Mouse (Mus musculus): Measurements from ENCODE around the gene Cd248. TPM values are rescaled to one million over a fixed set of nuclear protein-coding genes. Genes with fewer than 3 reads are reported as not detected.
A peak's percentile ranks its signal among the peaks of the same experiment; 100 is the strongest.
"Not testable (repeated sequence)": the region's sequence is repeated elsewhere in the genome, so short reads cannot be mapped to it uniquely, and the experiment has no call there.

Cd248 gene
- total RNA-seq, 2 experiments from 2014 or later: 13.8 to 15.1 TPM

DNA sequence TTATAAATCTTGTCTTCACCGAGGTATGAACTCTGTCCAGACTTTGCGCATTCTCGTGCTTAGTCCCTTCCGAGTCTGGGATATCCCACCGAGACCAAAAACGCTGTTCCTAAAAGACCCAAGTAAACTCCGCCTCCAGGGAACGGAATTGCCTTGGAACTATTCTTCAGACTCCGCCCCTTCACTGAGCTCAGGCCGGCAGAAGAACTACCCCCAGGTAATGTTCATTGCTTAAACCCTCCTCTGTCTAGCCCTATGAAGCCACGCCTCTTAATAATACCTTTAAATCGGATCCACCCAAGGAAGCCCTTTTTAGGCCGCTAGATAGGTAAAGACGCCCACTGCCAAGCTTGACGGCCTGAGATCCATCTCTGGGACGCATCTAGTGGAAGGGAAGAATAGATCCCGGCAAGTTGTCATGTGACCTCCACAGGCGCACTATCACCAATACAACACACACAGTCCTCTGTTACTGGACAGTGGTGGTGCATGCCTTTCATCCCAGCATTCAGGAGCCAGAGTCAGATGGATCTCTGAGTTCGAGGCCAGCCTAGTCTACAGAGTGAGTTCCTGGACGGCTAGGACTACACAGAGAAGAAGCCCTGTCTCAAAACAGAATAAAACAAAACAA, 4.6 kb downstream of the Cd248 start:
- DNase-seq: no peak
- intact Hi-C loops (cut with DNase I): loop anchor here (1.0 kb wide), 2 partner anchors 16 to 57 kb away; no protein-coding TSS in a partner anchor

DNA sequence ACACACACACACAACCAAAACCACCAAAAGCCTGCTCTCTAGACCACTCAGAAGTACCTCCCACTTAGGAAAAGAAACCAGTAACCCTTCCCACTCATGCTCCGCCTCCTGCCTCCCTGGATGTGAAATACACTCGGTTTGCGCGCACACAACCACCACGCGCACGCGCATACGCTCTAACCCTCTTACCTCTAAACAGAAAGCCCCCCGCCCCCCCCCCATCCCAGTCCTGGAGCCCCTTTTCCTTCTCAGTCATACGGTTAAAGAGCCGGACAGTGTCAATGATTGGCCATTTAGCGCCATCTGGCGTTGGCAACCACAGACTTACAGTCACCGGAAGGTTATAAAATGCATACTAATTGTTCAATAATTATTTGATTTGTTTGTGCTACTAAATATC, 5.2 kb downstream of the Cd248 start:
- peak; percentile 66 to 81 for DNase-seq
- intact Hi-C loops (cut with DNase I): loop anchor here (1.0 kb wide), 2 partner anchors 17 to 58 kb away; no protein-coding TSS in a partner anchor

DNA sequence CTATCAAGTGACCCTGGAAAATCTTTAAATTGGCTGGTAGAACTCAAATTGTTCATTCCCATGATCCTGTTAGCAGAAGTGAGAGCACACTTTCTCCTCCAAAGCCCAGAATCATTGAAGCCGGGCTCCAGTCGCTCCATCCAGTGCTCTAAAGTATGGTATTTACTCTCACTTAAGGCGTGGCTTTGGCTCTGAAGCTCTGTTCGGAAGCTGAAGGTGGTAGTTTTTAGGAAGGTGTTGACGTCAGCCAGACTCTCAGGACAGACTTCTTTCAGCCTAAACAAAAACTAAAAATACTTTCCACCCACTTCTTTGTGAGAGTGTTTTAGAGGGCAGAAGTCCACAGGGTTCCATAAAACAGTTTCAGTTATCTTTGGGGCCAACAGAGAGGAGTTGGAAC, 5.6 kb downstream of the Cd248 start:
- DNase-seq: no peak
- intact Hi-C loops (cut with DNase I): loop anchor here (1.0 kb wide), 2 partner anchors 17 to 58 kb away; no protein-coding TSS in a partner anchor

DNA sequence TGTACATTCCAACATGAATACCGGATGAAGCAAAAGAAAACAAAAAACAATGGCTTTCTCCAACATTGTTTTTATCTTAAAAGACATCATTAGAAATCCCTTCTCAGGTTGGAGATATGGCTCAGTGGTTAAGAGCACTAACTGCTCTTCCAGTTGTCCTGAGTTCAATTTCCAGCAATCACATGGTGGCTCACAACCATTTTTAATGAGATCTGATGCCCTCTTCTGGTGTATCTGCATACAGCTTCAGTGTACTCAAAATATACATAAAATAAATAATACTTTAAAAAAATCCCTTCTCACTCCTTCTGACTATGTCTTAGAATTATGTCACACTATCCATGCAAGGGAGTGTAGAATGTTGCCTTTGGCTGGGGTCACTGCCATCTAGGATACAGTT, 11.4 kb downstream of the Cd248 start:
- intact Hi-C loops (cut with DNase I): no loop called here
- no peak for DNase-seq

DNA sequence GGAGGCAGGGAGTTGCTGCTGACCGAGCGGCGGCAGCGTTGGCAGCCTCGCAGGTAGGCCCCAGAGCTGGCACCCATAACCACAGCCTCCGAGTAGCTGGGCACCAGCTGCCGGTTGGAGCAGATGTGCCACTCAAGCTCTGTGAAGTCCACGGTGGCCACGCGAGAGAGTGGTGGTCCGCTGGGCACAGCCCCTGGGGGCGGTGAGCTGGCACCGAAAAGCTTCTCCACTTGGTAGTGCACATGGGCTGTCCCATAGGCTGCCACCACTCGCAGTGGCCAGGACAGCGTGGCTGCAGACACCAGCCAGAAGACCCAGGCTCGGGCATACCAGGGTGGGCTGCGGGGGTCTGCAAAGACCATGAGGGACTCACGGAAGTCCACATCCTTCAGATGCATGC, 14.1 kb downstream of the Cd248 start:
- intact Hi-C loops (cut with DNase I): no loop called here
- no peak for DNase-seq

DNA sequence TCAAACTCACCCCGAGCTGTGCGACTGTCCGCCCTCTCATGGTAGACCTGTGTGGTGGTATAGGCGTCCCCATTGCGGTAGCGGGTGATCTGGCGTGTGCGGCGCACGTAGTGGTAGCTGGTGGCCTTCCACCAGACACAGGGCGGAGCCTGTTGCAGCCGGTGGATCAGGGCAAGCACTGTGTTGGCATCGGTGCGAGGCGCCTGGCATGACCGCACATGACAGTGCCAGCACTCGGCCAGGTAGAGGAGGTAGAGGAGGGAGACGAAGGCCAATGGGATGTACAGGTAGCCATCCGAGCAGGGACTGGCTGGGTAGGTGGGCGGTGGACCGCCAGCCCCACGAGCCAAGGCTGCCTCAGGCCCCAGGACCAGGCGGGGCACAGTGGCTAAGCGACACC, 14.7 kb downstream of the Cd248 start:
- no peak for DNase-seq
- intact Hi-C loops (cut with DNase I): no loop called here

DNA sequence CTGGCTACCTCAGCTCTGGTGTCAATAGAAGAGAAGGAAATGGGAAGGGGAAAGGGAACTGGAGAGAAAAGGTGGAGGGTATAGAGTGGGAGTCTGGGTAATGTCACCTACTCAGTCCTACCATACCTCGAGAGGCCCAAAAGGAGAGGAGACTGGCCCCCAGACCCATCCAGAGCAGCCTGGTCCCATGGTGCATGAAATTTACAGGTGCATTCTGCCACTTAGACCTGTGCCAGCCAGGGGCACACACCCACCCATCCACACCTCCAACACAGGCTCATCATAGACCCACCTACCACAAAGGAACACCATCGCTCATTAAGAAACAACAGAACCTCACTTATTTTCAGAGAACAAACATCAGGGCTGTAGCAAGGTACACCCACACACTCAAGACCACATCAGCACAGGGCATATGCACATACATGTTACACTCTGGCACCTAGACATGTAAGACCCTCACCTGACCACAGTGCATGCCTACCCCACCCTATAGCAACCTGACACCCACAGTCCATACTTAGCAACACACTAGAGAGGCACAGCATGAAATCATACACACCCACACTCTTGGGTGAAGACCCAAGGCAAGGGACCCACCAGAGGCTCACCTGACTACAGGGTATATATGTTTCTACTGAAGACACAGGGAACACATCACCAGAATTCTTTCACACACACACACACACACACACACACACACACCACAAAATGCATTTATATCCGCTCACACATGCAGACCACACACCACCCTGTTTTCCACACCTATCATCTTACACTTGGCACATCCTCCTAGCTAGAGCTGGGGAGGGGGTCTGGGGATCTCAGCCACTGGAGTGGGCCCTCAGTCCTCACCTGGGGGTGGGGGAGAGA, 16.3 kb downstream of the Cd248 start:
- intact Hi-C loops (cut with DNase I): no loop called here
- no peak for DNase-seq

DNA sequence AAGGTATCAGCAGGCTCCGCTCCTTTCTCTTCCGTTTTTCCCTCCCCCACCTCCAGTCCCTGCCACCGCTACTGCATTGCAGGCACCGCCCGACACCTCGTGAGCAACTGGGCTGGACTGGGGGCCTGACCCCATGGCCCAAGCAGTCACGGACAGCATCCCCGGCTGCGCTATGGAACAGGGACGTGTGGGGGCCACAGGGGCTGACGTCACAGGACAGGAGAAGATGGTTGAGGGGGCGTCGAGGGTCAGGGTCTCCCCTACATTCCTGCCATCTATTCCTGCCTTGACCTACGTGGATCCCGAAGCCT, 16.9 kb downstream of the Cd248 start:
- DNase-seq: no peak
- intact Hi-C loops (cut with DNase I): no loop called here

DNA sequence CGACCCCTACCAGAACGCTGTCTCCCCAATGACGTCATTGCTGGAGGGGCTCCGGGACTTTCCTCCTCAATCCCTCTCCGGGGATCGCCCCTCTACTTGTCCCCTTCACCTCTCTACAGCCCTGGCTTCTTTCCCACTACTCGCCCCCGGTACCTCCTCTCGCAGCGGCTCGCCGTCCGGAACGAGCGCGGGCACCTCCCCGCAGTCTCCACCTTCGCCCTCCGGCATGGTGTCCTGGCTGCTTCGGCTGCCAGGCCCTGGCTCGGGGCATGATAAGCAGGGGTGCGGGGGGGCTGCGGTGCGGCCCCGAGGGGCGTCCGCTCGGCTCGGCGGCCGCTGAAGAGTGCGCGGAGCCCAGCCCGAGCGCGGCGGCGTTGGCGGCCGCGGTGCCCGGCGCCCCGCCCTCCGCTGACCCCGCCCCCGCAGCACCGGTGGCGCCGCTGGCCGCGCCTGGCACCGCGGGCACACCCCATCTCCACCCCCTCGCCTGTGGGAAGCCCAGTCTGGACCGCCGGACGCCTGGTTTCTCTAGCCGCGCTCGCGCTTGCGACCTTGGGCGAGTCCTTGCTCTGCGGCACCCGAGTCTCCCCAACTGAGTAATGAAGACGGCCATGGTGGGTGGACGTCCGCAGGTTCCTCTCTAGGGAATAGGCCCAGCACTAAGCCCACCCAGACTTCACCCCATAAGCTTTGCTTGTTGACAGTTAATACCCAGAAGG, 17.4 kb downstream of the Cd248 start, which contains the start of gene Tmem151a:
TSS of gene Tmem151a (minus strand) at position 387 of the 719 bp plus-strand sequence.
- no peak for DNase-seq
- intact Hi-C loops (cut with DNase I): no loop called here

DNA sequence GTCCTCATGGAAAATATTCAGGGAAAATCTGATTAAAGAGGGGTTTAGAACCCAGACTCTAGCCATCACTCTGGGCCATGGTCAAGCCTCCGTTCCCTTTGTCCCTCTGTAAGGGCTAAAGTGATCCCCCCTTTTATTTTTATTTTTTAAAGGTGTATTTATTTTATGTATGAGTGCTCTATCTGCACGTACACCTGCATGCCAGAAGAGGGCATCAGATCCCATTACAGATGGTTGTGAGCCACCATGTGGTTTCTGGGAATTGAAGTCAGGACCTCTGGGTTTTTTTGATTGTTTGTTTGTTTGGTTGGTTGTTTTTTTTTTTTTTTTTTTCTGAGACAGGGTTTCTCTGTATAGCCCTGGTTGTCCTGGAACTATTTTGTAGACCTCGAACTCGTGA, 18.7 kb downstream of the Cd248 start:
- intact Hi-C loops (cut with DNase I); DNase-seq: not testable (repeated sequence)

DNA sequence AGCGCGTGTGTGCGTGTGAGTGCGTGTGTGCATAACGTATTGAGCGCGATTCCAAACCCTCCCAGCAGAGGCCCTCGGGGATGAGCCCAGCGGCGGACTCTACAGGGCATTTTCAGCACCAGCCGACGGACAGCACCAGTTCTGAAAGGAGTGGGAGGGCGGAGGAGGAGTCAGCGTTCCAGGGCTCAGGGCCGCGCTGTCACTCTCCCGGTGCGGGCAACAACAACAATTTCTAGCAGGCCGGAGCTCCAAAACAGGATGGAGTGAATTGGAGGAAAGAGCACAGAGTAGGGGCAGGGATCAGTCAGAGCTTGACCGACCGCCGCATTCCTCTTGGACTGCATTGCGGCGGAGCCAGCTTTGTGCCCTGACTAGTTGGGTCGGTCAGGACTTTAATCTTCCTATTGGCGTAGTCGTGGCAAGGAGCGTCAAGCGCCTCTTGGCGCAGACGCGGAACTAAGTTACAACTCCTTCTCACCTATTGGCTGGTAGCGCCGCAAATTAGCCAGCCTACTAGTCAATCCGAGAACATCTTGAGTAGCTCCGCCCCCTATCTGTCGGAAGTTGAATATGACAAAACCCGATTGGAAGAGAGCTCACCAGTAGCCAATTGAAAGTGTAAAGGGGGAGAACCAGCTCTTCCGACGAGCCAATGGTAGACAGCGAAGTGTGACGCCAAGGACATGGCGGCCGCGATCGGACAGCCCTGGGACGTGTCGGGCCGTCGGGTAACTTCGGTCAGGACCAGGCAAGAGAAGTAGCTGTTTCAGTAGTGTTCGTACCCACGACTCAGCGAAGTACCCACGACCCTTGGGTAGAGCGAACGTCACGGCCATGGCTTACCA, 20.2 kb downstream of the Cd248 start, which contains the start of gene Yif1a:
TSS of gene Yif1a (plus strand) at position 655 of the 845 bp plus-strand sequence.
- peak; percentile 93 to 94 for DNase-seq
- intact Hi-C loops (cut with DNase I): no loop called here

DNA sequence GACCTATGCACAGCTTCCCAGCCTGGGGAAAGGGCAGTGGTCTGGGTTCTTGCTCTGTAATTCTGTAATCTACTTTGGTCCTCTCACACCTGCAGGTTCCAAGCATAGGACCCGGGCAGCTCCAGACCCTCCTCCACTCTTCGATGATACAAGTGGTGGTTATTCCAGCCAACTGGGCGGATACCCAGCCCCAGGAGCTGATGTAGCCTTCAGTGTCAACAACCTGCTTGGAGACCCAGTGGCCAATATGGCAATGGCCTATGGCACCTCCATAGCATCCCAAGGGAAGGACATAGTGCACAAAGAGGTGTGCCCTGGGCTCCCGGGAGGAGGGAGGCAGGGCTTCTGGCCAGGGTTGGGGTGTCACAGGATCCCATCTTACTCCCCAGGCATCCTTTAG, 21.4 kb downstream of the Cd248 start:
- no peak for DNase-seq
- intact Hi-C loops (cut with DNase I): no loop called here

DNA sequence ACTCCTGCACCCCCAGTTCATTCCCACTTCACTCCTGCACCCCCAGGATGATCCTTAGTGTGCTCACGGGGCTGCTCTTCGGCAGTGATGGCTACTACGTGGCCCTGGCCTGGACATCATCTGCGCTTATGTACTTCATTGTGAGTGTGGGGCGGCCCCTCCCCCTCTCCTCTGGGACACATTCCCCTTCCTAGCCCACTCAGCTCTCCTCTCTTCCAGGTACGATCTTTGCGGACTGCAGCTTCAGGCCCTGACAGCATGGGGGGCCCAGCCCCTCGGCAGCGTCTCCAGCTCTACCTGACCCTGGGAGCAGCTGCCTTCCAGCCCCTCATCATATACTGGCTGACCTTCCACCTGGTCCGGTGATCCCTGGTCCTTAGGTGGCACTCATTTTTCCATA, 24.2 kb downstream of the Cd248 start:
- DNase-seq: no peak
- intact Hi-C loops (cut with DNase I): no loop called here

DNA sequence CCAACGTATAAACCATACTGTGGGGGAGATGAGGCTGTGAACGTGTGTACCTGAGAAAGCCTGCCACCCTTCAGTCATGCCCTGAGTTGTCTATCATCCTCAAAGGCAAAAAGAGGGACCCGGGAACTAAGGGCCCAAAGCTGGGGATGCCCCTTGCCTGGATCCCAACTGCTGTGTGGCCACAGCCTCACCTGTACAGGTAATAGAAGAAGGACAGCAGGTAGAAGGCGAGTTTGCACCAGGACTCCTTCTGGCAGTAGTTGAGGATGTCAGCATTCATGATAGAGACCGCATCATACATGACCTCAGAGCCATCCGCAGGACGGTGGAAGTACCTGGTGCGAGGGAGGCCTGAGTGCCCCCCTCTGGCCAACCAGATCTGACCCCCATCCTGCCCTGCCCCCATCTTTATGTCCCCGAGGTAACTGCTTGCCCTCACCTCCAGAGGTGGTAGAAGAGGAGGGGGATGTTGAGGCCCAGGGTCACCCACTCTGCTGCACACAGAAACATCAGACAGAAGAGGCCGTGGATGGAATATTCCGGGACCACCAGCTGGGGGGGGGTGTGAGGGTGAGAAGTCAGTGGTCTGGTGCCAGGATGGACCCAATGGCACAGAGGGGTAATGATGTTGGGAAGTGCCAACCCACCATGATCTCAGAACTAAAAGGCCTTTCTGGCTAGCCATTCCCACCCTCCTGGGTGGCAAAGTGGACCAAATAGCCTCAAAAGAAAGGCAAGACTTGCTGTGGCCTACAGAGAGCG, 25.8 kb downstream of the Cd248 start:
- no peak for DNase-seq
- intact Hi-C loops (cut with DNase I): loop anchor here (2.0 kb wide), 1 partner anchor 45 kb away; no protein-coding TSS in a partner anchor

DNA sequence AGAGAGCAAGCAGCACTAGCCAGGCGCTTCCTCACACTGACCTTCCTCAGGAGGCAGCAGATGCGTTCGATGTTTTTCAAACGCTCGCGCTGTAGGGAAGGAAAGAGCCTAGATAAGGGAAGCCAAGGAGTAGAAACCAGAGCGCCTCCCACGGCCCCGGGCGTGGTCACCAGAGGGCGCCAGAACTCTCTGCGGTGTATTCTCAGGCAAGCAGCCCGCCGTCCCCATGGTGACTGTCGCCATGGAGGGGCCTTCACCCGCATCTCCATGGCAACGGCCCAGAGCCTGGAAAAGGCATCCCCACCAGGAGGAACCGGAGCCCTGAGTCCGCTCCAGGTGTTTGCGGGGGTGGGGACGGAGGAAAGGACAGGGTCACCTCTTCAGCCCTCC, 26.4 kb downstream of the Cd248 start:
- intact Hi-C loops (cut with DNase I): loop anchor here (2.0 kb wide), 1 partner anchor 45 kb away; no protein-coding TSS in a partner anchor
- peak; percentile 84 to 91 for DNase-seq

DNA sequence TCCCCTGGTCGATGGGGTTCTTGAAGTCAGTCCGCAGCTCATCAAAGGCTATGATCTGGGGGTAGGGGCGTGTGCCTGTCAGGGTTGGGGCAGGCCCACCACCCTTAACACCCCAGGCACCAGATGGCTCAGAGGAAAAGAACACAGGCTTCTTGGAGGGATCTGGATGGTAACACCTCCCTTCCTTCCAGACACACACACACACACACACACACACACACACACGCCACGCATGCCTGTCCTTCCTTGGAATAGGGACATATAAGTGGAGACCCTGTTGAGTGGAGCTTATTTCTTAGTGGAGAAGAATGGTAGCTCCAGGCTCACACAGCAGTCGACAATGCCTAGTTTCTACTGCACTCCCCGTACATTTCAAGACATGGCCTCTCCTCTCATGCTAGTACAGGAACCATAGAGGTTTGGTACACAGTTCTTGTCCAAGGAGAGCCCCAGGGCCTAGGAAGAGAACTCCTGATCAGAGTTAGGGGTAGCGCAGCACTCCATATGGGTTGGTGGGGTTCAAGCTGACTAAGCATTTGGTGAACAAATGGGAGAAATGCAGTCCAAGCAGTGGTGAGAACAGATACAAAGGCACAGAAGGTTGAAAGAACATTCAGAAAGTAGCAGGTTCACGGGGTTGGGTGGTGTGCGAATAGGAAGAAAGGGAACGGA, 27.0 kb downstream of the Cd248 start:
- intact Hi-C loops (cut with DNase I): loop anchor here (2.0 kb wide), 1 partner anchor 44 kb away; no protein-coding TSS in a partner anchor
- DNase-seq: no peak

DNA sequence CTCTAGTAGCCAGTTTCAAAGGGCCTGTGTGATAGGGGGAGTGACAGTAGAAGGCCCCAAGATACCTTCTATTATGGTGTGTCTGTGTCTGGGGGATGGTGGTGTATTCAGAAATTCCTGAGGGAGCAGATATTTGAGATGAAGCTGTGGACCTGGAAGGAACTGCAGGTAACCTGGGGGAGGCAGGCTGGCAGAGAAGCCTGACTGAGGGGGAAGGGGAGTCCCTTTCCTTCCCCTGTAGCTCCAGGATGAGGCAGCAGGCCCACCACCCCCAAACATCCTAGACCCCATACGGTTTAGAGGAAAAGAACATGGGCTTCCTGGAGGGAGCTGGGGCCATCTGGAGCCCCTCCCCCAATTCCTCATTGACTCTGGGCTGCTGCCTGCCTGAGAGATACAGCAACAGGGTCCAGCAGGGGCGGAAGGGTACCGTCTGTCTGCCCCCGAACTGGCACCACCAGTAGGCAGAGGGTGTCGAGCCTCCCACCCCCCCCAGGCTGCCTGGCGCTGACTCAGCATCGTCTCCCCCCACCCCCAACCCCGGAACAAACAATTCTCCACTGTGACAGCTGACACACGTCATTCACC, 28.1 kb downstream of the Cd248 start:
- DNase-seq: no peak
- intact Hi-C loops (cut with DNase I): loop anchor here (2.0 kb wide), 1 partner anchor 43 kb away; no protein-coding TSS in a partner anchor

Data from heart, postnatal 36 days (tissue).